Mouse (Mus musculus) embryonic facial prominence, embryonic 15.5 days (tissue): ENCODE results near the gene Cpeb2. TPM values are rescaled to one million over a fixed set of nuclear protein-coding genes. Genes with fewer than 3 reads are reported as not detected.

Experiments
- ATAC-seq: fragments of 200-750 bp; cut with Nextera tagmentation; 2 replicates; pipeline ENCODE4 v1.8.0; 2017; ENCODE audit warnings: low read depth, moderate TSS enrichment; ENCODE audit not compliant: insufficient number of reproducible peaks, low FRiP score, low TSS enrichment
- H3K27ac ChIP-seq: fragments of 300-500 bp; sonication (generic); replicated peaks from 2 replicates; pipeline ENCODE4 v1.5.1; 2015; ENCODE audit warnings: mild to moderate bottlenecking, inconsistent platforms
- H3K27me3 ChIP-seq: fragments of 300-500 bp; sonication (generic); 2 replicates; pipeline ENCODE4 v1.6.1; 2015; ENCODE audit warnings: inconsistent platforms
- H3K36me3 ChIP-seq: fragments of 300-500 bp; sonication (generic); 2 replicates; pipeline ENCODE4 v1.6.1; 2015; ENCODE audit warnings: mild to moderate bottlenecking, inconsistent platforms
- H3K4me1 ChIP-seq: fragments of 300-500 bp; sonication (generic); 2 replicates; pipeline ENCODE4 v1.6.1; 2015; ENCODE audit warnings: inconsistent platforms
- H3K4me2 ChIP-seq: fragments of 300-500 bp; sonication (generic); replicated peaks from 2 replicates; pipeline ENCODE4 v1.6.1; 2015; ENCODE audit warnings: mild to moderate bottlenecking, inconsistent platforms
- H3K4me3 ChIP-seq: fragments of 300-500 bp; sonication (generic); replicated peaks from 2 replicates; pipeline ENCODE4 v1.5.1; 2015; ENCODE audit warnings: mild to moderate bottlenecking, inconsistent platforms
- H3K9ac ChIP-seq: fragments of 300-500 bp; sonication (generic); 2 replicates; pipeline ENCODE4 v1.6.1; 2015; ENCODE audit warnings: inconsistent platforms
- H3K9me3 ChIP-seq: fragments of 300-500 bp; sonication (generic); replicated peaks from 2 replicates; pipeline ENCODE4 v1.6.1; 2016; ENCODE audit warnings: inconsistent platforms
- WGBS: fragments of 180-500 bp; shearing (Covaris S2); methylation state at CpG from one replicate; pipeline ENCODE4 v1.1.7; 2015; 5-methylcytosine and 5-hydroxymethylcytosine counted together
- polyA plus RNA-seq: library from polyadenylated mRNA; unstranded; fragments of >200 nt; fragmentation: Nextera tagmentation; extraction: Ambion mirVana; gene quantifications from 2 replicates; pipeline ENCODE4 v1.2.1, GENCODE M21; 2015

Gene Cpeb2
- polyA plus RNA-seq = 3.8 and 4.9 TPM in 2 replicates

DNA sequence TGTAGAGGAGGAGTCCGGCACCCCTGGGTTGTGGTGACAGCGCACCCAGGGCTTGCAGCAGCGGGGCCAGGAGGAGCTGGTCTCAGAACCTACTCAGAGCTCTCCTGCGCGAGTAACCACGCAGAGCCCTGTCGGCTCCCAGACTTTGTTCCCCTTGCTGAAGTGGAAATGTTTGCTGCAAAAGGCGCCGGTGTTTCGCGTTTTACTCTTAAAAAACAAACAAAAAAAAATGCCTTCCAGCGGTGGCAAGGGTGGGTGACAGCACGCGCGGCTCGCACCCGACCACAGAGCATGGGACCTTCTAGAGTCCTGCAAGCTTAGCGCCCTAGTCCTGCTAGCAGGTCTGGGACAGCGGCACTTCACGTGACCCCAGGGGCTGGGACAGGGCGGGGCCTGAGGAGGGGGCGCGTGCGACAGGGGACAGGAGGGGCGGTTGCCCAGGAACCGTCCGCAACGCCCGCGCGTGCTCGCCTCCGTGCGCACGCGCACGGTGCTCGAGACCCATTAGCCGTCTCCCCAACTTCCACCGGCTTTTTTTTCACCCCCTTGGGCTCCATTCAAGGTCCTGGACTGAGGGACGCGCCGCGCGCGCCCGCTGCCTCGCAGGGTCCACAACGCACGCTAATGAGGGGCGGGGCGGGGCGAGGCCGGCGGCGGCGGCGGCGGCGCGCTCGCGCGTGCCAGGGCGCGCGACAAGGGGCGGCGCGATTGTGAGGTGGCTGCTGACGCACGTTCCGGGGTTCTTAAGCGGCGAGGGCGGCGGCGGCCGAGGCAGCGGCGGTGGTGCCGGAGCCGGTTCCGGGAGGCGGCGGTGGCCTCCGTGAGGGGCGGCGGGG is at the start of gene Cpeb2:
Gene Cpeb2 (plus strand): TSS at position 691 of the 836 bp plus-strand sequence.
- H3K9me3 ChIP-seq = no peaks in the 10 kb centered on the region
- peak; percentile 90 for ATAC-seq
- under 1% methylated on average over 89 of the region's 89 CpGs for WGBS
- H3K36me3 ChIP-seq = no peaks in the 10 kb centered on the region
- peak within 1 kb of the TSS; percentile 87 for H3K4me3 ChIP-seq
- H3K9ac ChIP-seq = peak within 1 kb of the TSS; percentile 89
- peaks cover 3% of the 10 kb centered on the region; the same call in 1 of the 2 replicates for H3K27me3 ChIP-seq
- peak within 1 kb of the TSS; percentile 98 for H3K4me2 ChIP-seq
- H3K27ac ChIP-seq = peak within 1 kb of the TSS; percentile 98
- peaks cover 5% of the 10 kb centered on the region; the same call in 1 of the 2 replicates for H3K4me1 ChIP-seq

GRCm38 (mm10) chr5:43183556-43183955 is 49.4 kb upstream of the Cpeb2 start:
- H3K27ac ChIP-seq = no peak overlapping the region
- no peak overlapping the region for H3K9ac ChIP-seq
- ATAC-seq = no peak
- no peak overlapping the region for H3K4me3 ChIP-seq
- H3K9me3 ChIP-seq = no peaks in the 10 kb centered on the region
- no peaks in the 10 kb centered on the region for H3K4me1 ChIP-seq
- H3K36me3 ChIP-seq = no peaks in the 10 kb centered on the region
- no peaks in the 10 kb centered on the region for H3K27me3 ChIP-seq
- no peak overlapping the region for H3K4me2 ChIP-seq

DNA sequence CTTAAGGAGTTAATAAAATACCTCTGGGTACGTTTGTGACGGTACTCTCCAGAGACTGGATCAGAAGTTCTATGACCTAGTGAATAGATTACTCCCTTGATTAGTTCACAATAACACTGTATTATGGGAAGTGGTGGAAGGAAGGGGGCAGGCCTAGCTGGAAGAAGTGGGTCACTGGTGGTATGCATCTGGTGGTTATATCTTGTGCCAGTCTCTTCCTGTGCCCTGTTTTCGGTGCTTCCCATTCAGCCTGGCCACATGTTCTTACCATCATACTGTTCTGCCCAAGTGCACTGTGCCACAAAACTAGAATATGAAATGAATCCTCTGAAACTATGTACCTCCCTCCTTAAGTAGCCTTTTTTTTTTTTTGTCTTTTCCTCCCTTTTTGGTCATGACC is 48.1 kb upstream of the Cpeb2 start:
- no peaks in the 10 kb centered on the region for H3K4me1 ChIP-seq
- no peak overlapping the region for H3K9ac ChIP-seq
- H3K36me3 ChIP-seq = no peaks in the 10 kb centered on the region
- ATAC-seq = no peak
- no peak overlapping the region for H3K27ac ChIP-seq
- no peaks in the 10 kb centered on the region for H3K27me3 ChIP-seq
- no peaks in the 10 kb centered on the region for H3K9me3 ChIP-seq
- no peak overlapping the region for H3K4me2 ChIP-seq
- 60% methylated on average over 3 of the region's 3 CpGs for WGBS
- H3K4me3 ChIP-seq = no peak overlapping the region

DNA sequence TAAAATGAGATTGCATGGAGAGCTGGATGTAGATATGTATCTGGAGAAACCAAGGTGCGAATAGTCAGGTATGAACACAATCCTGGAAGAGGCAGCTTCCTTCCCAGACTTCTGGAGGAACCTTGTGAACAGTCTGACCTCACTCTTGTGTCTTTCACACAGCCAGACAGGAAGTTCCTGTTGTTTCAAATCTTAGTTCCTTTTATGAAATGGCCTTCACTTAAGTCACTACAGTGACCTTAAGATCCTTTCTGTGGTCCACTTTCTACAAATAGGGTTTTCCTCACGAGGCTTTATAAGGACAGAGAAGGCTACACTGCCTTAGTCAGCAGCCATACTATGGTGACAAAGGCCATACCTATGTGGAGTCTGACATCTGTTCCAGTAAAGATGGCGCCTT is 47.5 kb upstream of the Cpeb2 start:
- no peak for ATAC-seq
- H3K4me3 ChIP-seq = no peak overlapping the region
- H3K9me3 ChIP-seq = no peaks in the 10 kb centered on the region
- H3K4me2 ChIP-seq = no peak overlapping the region
- H3K36me3 ChIP-seq = no peaks in the 10 kb centered on the region
- H3K4me1 ChIP-seq = no peaks in the 10 kb centered on the region
- H3K27me3 ChIP-seq = no peaks in the 10 kb centered on the region
- H3K27ac ChIP-seq = no peak overlapping the region
- 80% methylated on average over 3 of the region's 3 CpGs for WGBS
- no peak overlapping the region for H3K9ac ChIP-seq

DNA sequence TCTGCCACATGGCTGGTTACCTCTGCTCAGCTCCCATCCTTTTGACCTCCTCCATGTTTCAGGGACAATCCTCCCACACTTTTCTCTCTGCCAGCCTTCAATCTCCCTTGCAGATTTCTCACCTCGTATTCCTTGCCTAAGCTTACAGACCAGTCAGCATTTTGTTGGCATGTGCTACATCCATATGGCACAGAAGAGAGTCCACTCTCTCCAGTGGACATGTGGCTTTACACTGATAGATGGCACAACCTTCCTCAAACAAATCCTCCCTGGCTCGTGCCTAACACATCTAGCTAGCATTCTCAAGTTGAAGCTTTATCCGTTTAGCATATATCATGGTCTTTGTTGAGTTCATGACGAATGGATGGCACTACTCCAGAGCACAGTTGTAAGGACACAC is 32.3 kb upstream of the Cpeb2 start:
- no peak for ATAC-seq
- no peaks in the 10 kb centered on the region for H3K9me3 ChIP-seq
- no peak overlapping the region for H3K4me3 ChIP-seq
- 77% methylated on average over 4 of the region's 4 CpGs for WGBS
- H3K36me3 ChIP-seq = no peaks in the 10 kb centered on the region
- no peaks in the 10 kb centered on the region for H3K4me1 ChIP-seq
- H3K9ac ChIP-seq = no peak overlapping the region
- H3K27ac ChIP-seq = no peak overlapping the region
- no peak overlapping the region for H3K4me2 ChIP-seq
- no peaks in the 10 kb centered on the region for H3K27me3 ChIP-seq

GRCm38 (mm10) chr5:43206495-43207053 is 26.4 kb upstream of the Cpeb2 start:
- WGBS = 76% methylated on average over 6 of the region's 6 CpGs
- Histone ChIP-seq H3K9me3 (no peaks in the 10 kb centered on the region), H3K27ac (no peak overlapping the region), H3K4me2 (no peak overlapping the region), H3K9ac (no peak overlapping the region), H3K36me3 (no peaks in the 10 kb centered on the region), H3K27me3 (no peaks in the 10 kb centered on the region), H3K4me3 (no peak overlapping the region), H3K4me1 (no peaks in the 10 kb centered on the region)
- ATAC-seq = no peak

DNA sequence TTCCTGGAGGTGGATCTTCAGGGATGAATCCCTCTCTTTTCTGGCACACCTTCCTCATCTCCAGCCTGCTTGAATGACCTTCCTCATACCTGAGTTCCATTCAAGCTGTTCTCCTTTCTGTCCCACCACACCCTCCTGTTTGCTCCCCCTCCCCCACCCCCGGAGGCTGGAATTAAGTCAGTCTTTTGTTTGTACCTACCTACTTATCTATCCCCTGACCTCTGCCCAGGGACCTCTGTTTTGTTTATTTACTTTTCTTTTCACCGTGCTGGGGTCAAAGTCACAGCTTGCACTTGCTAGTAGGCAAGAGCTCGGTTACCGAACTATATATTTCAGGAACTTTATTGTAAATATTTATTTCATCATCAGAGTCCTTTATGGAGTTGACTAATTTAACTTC is 15.5 kb upstream of the Cpeb2 start:
- Histone ChIP-seq H3K4me2 (no peak overlapping the region), H3K4me3 (no peak overlapping the region), H3K27ac (no peak overlapping the region), H3K27me3 (no peaks in the 10 kb centered on the region), H3K9me3 (no peaks in the 10 kb centered on the region), H3K36me3 (no peaks in the 10 kb centered on the region), H3K4me1 (no peaks in the 10 kb centered on the region), H3K9ac (no peak overlapping the region)
- WGBS = 43% methylated on average over 4 of the region's 4 CpGs
- no peak for ATAC-seq

GRCm38 (mm10) chr5:43217987-43218846 is 14.8 kb upstream of the Cpeb2 start:
- WGBS = 54% methylated on average over 10 of the region's 10 CpGs
- no peaks in the 10 kb centered on the region for H3K9me3 ChIP-seq
- H3K27me3 ChIP-seq = no peaks in the 10 kb centered on the region
- H3K4me3 ChIP-seq = no peak overlapping the region
- no peaks in the 10 kb centered on the region for H3K36me3 ChIP-seq
- no peak overlapping the region for H3K27ac ChIP-seq
- no peaks in the 10 kb centered on the region for H3K4me1 ChIP-seq
- no peak overlapping the region for H3K4me2 ChIP-seq
- no peak overlapping the region for H3K9ac ChIP-seq
- ATAC-seq = no peak

DNA sequence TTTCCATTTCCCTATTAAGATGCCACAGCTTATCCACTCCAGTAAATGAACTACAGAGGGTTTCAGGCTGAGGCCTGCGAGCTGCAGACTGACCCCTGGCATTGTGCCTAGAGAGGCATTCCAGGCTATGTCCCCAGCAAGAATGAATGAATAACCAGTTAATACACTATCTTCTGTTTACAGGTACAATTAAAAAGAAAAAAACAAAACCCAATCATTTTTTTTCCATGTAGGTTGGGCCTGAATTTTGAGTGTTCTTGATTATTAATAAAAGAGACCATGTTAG is 14.2 kb upstream of the Cpeb2 start:
- Histone ChIP-seq H3K27me3 (no peaks in the 10 kb centered on the region), H3K4me1 (no peaks in the 10 kb centered on the region), H3K9me3 (no peaks in the 10 kb centered on the region), H3K4me3 (no peak overlapping the region), H3K27ac (no peak overlapping the region), H3K4me2 (no peak overlapping the region), H3K36me3 (no peaks in the 10 kb centered on the region), H3K9ac (no peak overlapping the region)
- ATAC-seq = no peak
- WGBS = 21% methylated on average over 1 of the region's 1 CpGs

GRCm38 (mm10) chr5:43223359-43223758 is 9.6 kb upstream of the Cpeb2 start:
- Histone ChIP-seq H3K4me1 (no peaks in the 10 kb centered on the region), H3K9ac (no peak overlapping the region), H3K4me3 (no peak overlapping the region), H3K27me3 (no peaks in the 10 kb centered on the region), H3K36me3 (no peaks in the 10 kb centered on the region), H3K9me3 (no peaks in the 10 kb centered on the region), H3K27ac (no peak overlapping the region), H3K4me2 (no peak overlapping the region)
- no peak for ATAC-seq
- 75% methylated on average over 4 of the region's 4 CpGs for WGBS

- H3K9ac ChIP-seq = no peak overlapping the region
- H3K4me3 ChIP-seq = no peak overlapping the region
- no peaks in the 10 kb centered on the region for H3K36me3 ChIP-seq
- ATAC-seq = no peak
- H3K4me2 ChIP-seq = no peak overlapping the region
- H3K9me3 ChIP-seq = no peaks in the 10 kb centered on the region
- 70% methylated on average over 3 of the region's 3 CpGs for WGBS
- H3K4me1 ChIP-seq = no peaks in the 10 kb centered on the region
- no peak overlapping the region for H3K27ac ChIP-seq
- no peaks in the 10 kb centered on the region for H3K27me3 ChIP-seq
Observed at GRCm38 (mm10) chr5:43224245-43224644, 8.7 kb upstream of the Cpeb2 start.
